Mouse (Mus musculus) heart, adult 11 months (tissue): ENCODE data around the gene Tom1l2.

ENCODE experiments used
- DNase-seq: peaks from one replicate; pipeline ENCODE4 v3.0.0; 2022

Tom1l2 gene

GRCm38 (mm10) chr11:60352559-60353411, at the start of gene Tom1l2, which contains the start of gene Drc3:
Gene Tom1l2, minus strand, starts transcription at chr11:60352905.
Gene Drc3, plus strand, starts transcription at chr11:60353329.
- peak; percentile 100 for DNase-seq

GRCm38 (mm10) chr11:60397172-60397571, 44.5 kb upstream of the Tom1l2 start:
- no peak for DNase-seq

- DNase-seq = no peak
Observed at GRCm38 (mm10) chr11:60396546-60396945, 43.8 kb upstream of the Tom1l2 start.

GRCm38 (mm10) chr11:60391346-60391745, 38.6 kb upstream of the Tom1l2 start:
- no peak for DNase-seq

- no peak for DNase-seq
Observed at GRCm38 (mm10) chr11:60387944-60388343, 35.2 kb upstream of the Tom1l2 start.

DNA sequence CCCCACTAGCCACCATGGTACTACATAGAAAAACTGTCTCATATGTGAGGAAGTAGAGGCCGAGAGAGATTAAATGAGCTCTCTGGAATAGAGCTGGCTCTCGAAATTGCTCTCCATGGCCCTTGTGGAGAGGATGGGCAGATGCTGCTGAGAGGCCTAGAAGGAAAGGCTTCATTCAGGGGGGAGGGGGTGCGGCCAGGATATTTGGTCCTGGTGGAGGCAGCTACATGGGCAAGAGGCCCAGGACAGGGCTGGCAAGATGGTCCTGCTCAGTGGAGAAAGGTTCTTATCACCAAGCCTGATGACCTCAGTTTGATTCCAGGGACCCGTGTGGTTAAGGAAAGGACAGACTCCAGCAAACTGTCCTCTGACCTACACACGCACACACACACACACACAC, 33.2 kb upstream of the Tom1l2 start:
- DNase-seq = no peak

DNA sequence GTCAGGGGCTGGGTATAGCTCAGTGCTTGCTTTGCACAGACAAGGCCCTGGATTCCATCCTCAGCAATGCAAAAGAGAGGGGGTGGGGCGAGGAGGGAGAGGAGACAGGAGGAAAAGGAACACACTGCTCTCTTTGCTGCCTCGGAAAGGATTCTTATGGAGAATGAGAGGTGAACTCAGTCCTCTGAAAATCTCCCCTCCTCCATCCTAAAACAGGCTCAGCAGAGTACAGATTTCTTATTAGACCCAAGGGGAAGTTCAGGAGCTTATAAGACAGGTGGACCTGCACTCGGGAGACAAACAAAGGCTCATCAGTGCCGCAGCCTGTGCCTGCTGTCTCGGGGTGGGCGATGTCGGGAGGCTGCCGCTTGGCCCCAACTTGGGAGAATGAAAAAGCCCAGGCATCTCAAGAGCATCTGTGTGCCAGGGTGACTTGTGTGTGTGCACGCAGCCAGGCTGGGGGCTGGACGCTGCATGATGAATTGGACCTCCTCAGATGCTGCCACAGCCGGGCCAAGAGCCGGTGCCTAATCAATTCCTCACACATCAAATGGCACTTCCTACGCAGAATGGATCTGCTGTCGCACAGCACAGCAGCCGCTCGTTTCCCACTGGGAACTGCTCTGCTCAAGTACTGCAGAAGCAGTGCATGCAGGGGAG, 32.2 kb upstream of the Tom1l2 start:
- DNase-seq = no peak

DNA sequence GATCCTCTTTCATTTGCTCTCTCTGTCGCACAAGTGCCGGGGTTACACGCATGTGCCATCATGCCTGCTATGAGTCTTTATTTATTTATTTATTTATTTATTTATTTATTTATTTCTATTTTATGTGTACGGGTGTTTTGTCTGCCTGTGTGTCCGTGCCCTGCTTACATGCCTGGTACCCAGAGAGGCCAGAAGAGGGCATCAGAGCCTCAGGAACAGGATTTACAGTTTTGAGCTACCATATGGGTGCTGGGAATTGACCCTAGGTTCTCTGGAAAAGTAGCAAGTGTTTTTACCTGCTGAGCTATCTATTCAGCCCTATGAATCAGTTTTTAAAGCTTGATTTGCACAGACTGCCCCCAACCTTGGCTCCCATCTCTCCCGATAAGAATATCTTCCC, 30.8 kb upstream of the Tom1l2 start:
- DNase-seq = no peak

DNA sequence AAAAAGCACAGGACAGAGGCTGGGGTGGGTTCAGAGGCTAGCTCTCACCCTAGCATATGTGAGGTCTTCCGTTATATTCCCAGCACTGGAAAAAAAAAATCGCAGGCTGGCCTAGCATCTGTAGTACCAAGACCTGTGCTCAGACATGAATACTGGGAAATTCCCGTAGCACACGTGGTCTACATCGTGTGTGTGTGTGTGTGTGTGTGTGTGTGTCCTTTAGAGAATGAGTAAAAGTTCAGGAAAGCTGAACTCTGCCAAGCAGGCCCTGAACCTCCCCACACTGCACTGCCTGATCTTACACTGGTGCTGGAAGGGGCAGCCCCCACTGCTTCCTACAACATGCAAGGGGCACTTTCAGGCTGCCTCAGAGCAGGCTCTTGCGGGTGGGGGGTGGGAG, 21.8 kb upstream of the Tom1l2 start:
- DNase-seq = no peak

GRCm38 (mm10) chr11:60370431-60370830, 17.7 kb upstream of the Tom1l2 start:
- no peak for DNase-seq

DNA sequence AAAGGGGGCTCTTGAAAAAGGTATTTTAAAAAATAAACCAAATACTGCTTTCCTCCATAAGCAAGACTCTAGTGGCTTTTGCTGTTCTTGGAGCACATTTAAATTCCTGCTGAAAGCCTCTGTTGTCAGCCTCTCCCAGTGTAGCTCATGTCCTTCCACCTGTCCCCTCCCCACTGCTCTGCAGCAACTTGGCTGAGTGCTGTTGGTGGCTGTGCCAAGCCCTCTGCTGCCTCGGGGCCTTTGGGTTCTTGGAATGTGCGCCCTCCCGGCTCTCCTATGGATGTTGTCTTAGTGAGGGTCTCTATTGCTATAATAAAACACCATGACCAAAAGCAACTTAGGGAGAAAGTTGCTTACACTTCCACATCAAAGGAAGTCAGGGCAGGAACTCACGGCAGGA, 16.7 kb upstream of the Tom1l2 start:
- DNase-seq = no peak

DNA sequence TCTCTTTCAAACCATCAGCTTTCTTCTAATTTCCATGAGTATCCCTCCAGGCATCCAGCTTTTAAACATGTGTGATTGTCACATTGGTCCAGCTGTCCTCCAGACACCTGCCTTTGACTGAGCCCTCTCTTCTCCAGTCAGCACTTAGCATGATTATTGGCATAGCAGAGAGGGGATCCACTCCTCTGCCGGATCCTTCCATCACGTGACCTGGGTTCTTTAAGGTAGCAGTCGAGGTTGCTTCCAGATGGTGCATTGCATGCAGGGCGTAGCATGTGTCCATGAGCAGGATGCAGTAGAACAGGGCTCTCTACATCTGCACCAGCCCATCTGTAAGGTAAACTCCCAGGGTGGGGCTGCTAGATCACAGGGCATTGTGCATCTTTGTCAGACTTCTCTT, 16.2 kb upstream of the Tom1l2 start:
- no peak for DNase-seq

DNA sequence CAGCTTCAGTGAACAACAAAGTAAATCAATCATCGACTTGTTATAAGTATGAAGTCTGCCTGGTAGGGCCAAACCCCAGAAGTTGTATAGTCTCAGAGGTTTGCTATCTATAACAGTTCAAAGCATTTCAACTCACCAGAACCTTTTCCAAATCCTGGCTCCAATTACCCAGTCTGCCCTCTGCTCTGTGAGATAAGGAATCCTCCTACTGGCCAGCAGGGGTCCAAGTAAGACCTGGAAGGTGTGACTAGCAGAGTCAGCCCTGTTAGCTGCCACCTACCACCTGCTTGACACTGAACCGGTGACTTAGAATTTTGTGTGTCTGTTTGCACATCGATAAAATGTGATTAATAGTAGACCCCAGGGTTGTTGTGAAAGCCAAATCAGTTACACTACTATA, 14.6 kb upstream of the Tom1l2 start:
- no peak for DNase-seq

DNA sequence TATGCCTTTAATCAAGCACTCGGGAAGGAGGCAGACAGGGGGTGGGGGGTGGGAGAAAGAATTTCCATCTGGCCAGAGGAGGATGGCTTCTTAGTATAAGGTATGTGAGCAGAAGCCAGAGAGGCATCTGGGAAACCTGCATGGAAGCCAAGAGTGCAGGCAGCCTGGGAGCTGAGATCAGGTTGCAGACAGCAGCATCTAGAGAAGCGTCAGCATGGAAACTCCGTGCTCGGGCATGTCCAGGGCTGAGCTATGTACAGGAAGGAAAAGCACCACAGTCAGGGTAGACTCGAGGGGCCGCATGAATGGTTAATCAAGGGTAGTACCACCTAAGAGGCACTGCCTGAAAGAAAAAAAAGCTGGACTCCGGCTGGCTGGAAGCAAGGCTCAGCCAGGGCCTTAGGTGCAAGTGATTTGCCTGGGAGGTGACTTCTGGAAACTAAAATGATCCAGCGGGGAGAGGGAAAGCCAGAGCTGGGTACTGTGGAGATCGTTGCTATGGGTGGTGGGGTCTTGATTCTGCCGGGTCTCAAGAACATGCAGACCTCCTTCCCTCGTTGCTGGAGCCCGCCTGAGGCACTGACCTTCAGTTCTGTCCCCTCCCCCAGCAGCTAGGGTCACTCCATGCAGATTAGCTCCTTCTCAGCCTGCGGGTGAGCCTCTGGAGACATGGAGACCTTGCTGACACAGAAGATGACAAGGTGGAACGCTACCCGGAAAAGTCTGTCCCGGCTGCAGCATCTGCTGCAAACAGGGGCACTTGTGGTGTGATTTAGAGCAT, 13.7 kb upstream of the Tom1l2 start:
- no peak for DNase-seq

- peak; percentile 98 for DNase-seq
Observed at GRCm38 (mm10) chr11:60360631-60361201, 8.0 kb upstream of the Tom1l2 start.

DNA sequence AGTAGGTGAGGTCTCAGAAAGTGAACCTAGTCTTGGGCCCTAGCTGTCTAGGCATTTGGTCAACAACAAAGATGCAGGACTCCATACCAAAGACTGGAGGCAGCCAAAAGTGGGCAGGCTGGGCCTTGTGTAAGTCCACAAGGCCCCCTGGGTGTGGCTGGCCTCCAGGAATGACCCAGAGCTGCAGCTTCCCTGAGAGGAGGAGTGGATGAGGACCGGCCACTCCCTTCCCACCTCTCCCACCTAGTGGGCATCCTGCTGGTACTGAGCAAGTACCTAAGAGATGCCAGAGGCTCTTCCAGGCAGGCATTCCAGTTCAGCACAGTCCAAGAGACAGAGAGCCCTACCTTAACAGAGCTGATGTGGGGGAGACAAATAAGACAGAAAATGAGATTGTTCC, 7.2 kb upstream of the Tom1l2 start:
- peak; percentile 91 for DNase-seq

- DNase-seq = peak; percentile 88
Observed at GRCm38 (mm10) chr11:60359138-60359537, 6.4 kb upstream of the Tom1l2 start.

- DNase-seq = peak; percentile 94
Observed at GRCm38 (mm10) chr11:60358548-60358947, 5.8 kb upstream of the Tom1l2 start.

GRCm38 (mm10) chr11:60357116-60357515, 4.4 kb upstream of the Tom1l2 start:
- DNase-seq = no peak

DNA sequence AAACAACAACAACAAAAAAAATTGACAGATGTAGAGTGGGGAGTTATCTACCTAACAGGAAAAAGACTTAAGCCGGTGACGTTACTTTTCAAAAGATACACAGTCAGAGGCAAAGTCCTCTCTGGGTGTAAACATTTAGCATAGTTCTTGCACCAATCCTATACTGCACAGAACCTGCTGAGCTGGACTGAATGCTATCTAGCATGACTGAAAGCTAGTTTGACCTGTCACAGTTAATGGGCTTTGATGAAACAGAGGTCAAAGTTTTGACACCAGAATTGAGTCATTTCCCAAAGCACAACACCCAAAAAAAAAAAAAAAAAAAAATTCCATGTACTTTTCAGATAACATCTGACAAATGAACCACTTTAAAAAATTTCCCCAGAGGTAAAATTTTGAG, 3.2 kb upstream of the Tom1l2 start:
- DNase-seq = no peak

GRCm38 (mm10) chr11:60351925-60352371, 757 bp downstream of the Tom1l2 start:
- DNase-seq = peak; percentile 97

- no peak for DNase-seq
Observed at GRCm38 (mm10) chr11:60351388-60351787, 1.3 kb downstream of the Tom1l2 start.

GRCm38 (mm10) chr11:60346537-60346936, 6.2 kb downstream of the Tom1l2 start:
- DNase-seq = no peak
